In genomic region chr14:47417775-47418665, GRCm38 (mm10) we compare ENCODE assay signal across 8 mouse cellular contexts. TPM values are rescaled to one million over a fixed set of nuclear protein-coding genes. Genes with fewer than 3 reads are reported as not detected.
DNase-seq lines count a peak whose midpoint lies in the region; ATAC-seq lines count a peak whose summit lies in the region.

Dlgap5 (minus strand) TSS chr14:47418407.

- H3K4me2 ChIP-seq in hindbrain, embryonic 11.5 days (replicated peaks; ENCODE audit: low read depth, low read length): peak within 1 kb of the TSS; percentile 52

- peak; percentile 96 for ATAC-seq in hindbrain, embryonic 11.5 days (ENCODE audit: low FRiP score)

- peak; percentile 97 for DNase-seq in Muller cell, postnatal 12 days (ENCODE audit: inconsistent ontology term)
- peak; percentile 86 for DNase-seq in cerebellum, adult 9-11 months
- DNase-seq in frontal cortex, adult 2 months (ENCODE audit: extremely low spot score in 1 of 2, low spot score in 1 of 2): peak; percentile 68 to 94
- DNase-seq in hindbrain, embryonic 11.5 days (ENCODE audit: low spot score): peak; percentile 94
- DNase-seq in layer of hippocampus, postnatal 10 days (ENCODE audit: low spot score in 2 of 2): peak; percentile 90 to 93
- peak; percentile 96 for DNase-seq in lung, postnatal 10 days
- DNase-seq in ovary, postnatal 36 days (ENCODE audit: low spot score): peak; percentile 89
- DNase-seq in thymus, postnatal 25 days: peak; percentile 94

- peak within 1 kb of the TSS; percentile 39 for H3K4me3 ChIP-seq in hindbrain, embryonic 11.5 days (ENCODE audit: low read depth, low read length)

- H3K9me3 ChIP-seq in hindbrain, embryonic 11.5 days (ENCODE audit: control insufficient read depth, low read length): no peaks in the 10 kb centered on the region

- peak within 1 kb of the TSS; percentile 29 for H3K9ac ChIP-seq in hindbrain, embryonic 11.5 days (ENCODE audit: low read depth, low read length)

- no peaks in the 10 kb centered on the region for H3K27me3 ChIP-seq in hindbrain, embryonic 11.5 days (ENCODE audit: control insufficient read depth, insufficient read depth, low read length)

- no peak within 1 kb of the TSS for H3K27ac ChIP-seq in hindbrain, embryonic 11.5 days (ENCODE audit: low read depth, low read length)

- H3K4me1 ChIP-seq in hindbrain, embryonic 11.5 days (replicated peaks; ENCODE audit: control insufficient read depth, insufficient read depth, low read length): no peaks in the 10 kb centered on the region

- no peaks in the 10 kb centered on the region for H3K36me3 ChIP-seq in hindbrain, embryonic 11.5 days (ENCODE audit: control insufficient read depth, insufficient read depth, low read length)

- 2% methylated on average over 36 of the region's 36 CpGs for WGBS in hindbrain, embryonic 11.5 days

RNA-seq across cellular contexts. Expression of gene Dlgap5, which starts in this region (rescaled TPM):
- polyA plus RNA-seq in frontal cortex, adult 2 months (2012; rRNA removed): 0.61 and 0.76 TPM in 2 replicates
- 59.9 and 63.2 TPM in 2 replicates for polyA plus RNA-seq in hindbrain, embryonic 11.5 days (2014; fragmentation: Nextera tagmentation; extraction: Ambion mirVana)
- 1 to 10 TPM; 3.8 to 4.1 TPM for total RNA-seq in layer of hippocampus, postnatal 10 days (2021)

Comparison
In these comparisons a context has a peak if more than half of its experiments do, and no peak if none do; other contexts are left out.
1. RNA of gene Dlgap5 (polyA plus RNA-seq): 59.9 to 63.2 TPM in hindbrain, embryonic 11.5 days; 0.61 to 0.76 TPM in frontal cortex, adult 2 months; every median in the first group is over 10 times any median in the second.
2. Peak in DNase-seq in frontal cortex, adult 2 months; RNA of the gene not detected or under 1 TPM.
3. Peak in every context shown above with its lines, with median percentiles within 50 percentile points of each other: DNase-seq.